Mouse (Mus musculus): ENCODE results near the gene C1qtnf1. TPM values are rescaled to one million over a fixed set of nuclear protein-coding genes. Genes with fewer than 3 reads are reported as not detected.

The C1qtnf1 gene
- polyA plus RNA-seq, 1 experiment from 2014 or later: 2.5 TPM

GRCm38 (mm10) chr11:118400566-118400936 is 27.5 kb upstream of the C1qtnf1 start:
- WGBS (ENCODE audit: insufficient replicate concordance): 14% methylated on average over 6 of the region's 6 CpGs
- no peak overlapping the region for H3K9ac ChIP-seq (ENCODE audit: low read depth, low read length)

GRCm38 (mm10) chr11:118401195-118401594 is 26.8 kb upstream of the C1qtnf1 start:
- Histone ChIP-seq H3K27ac (ENCODE audit: low read length) (peak overlapping the region; percentile 41), H3K4me3 (ENCODE audit: low read depth, low read length) (peak overlapping the region; percentile 30), H3K36me3 (ENCODE audit: control insufficient read depth, insufficient read depth) (peaks cover 4% of the 10 kb centered on the region), H3K4me1 (ENCODE audit: control insufficient read depth, low read depth, low read length) (peaks cover 15% of the 10 kb centered on the region), H3K9me3 (replicated peaks; ENCODE audit: control insufficient read depth, low read length) (no peaks in the 10 kb centered on the region), H3K4me2 (ENCODE audit: low read depth, low read length) (peak overlapping the region; percentile 51), H3K9ac (ENCODE audit: low read depth, low read length) (peak overlapping the region; percentile 25; the same call in 1 of the 2 replicates), H3K27me3 (ENCODE audit: control insufficient read depth, insufficient read depth, low read depth, low read length) (no peaks in the 10 kb centered on the region)
- ATAC-seq (ENCODE audit: low read depth): no peak
- 50% methylated on average over 4 of the region's 4 CpGs for WGBS (ENCODE audit: insufficient replicate concordance)

More at GRCm38 (mm10) chr11:118400566-118400936, 27.5 kb upstream of the C1qtnf1 start:
- Histone ChIP-seq H3K4me3 (ENCODE audit: low read depth, low read length) (peak overlapping the region; percentile 30), H3K36me3 (ENCODE audit: control insufficient read depth, insufficient read depth) (peaks cover 10% of the 10 kb centered on the region), H3K4me1 (ENCODE audit: control insufficient read depth, low read depth, low read length) (peaks cover 15% of the 10 kb centered on the region), H3K4me2 (ENCODE audit: low read depth, low read length) (peak overlapping the region; percentile 51), H3K27me3 (ENCODE audit: control insufficient read depth, insufficient read depth, low read depth, low read length) (no peaks in the 10 kb centered on the region), H3K9me3 (replicated peaks; ENCODE audit: control insufficient read depth, low read length) (no peaks in the 10 kb centered on the region), H3K27ac (ENCODE audit: low read length) (no peak overlapping the region)
- no peak for ATAC-seq (ENCODE audit: low read depth)

- 35% methylated on average over 7 of the region's 7 CpGs for WGBS (ENCODE audit: insufficient replicate concordance)
- peak within 1 kb of the TSS; percentile 51 for H3K4me2 ChIP-seq (ENCODE audit: low read depth, low read length)
- H3K9ac ChIP-seq (ENCODE audit: low read depth, low read length): peak within 1 kb of the TSS; percentile 25; the same call in 1 of the 2 replicates
- no peaks in the 10 kb centered on the region for H3K36me3 ChIP-seq (ENCODE audit: control insufficient read depth, insufficient read depth)
- peak within 1 kb of the TSS; percentile 81 for H3K27ac ChIP-seq (ENCODE audit: low read length)
- H3K27me3 ChIP-seq (ENCODE audit: control insufficient read depth, insufficient read depth, low read depth, low read length): no peaks in the 10 kb centered on the region
- no peaks in the 10 kb centered on the region for H3K9me3 ChIP-seq (replicated peaks; ENCODE audit: control insufficient read depth, low read length)
- peak within 1 kb of the TSS; percentile 30 for H3K4me3 ChIP-seq (ENCODE audit: low read depth, low read length)
- peaks cover 15% of the 10 kb centered on the region for H3K4me1 ChIP-seq (ENCODE audit: control insufficient read depth, low read depth, low read length)
- ATAC-seq (ENCODE audit: low read depth): peak; percentile 86
These were observed 26.2 kb upstream of the C1qtnf1 start, which contains the start of gene Lgals3bp for GRCm38 (mm10) chr11:118401760-118402280. Gene Lgals3bp (minus strand): TSS chr11:118402092.

GRCm38 (mm10) chr11:118403183-118403582 is 24.8 kb upstream of the C1qtnf1 start:
- Histone ChIP-seq H3K4me3 (ENCODE audit: low read depth, low read length) (no peak overlapping the region), H3K4me2 (ENCODE audit: low read depth, low read length) (no peak overlapping the region), H3K4me1 (ENCODE audit: control insufficient read depth, low read depth, low read length) (peaks cover 15% of the 10 kb centered on the region), H3K27me3 (ENCODE audit: control insufficient read depth, insufficient read depth, low read depth, low read length) (no peaks in the 10 kb centered on the region), H3K27ac (ENCODE audit: low read length) (no peak overlapping the region), H3K9ac (ENCODE audit: low read depth, low read length) (no peak overlapping the region), H3K36me3 (ENCODE audit: control insufficient read depth, insufficient read depth) (peaks cover 3% of the 10 kb centered on the region; the same call in 1 of the 2 replicates), H3K9me3 (replicated peaks; ENCODE audit: control insufficient read depth, low read length) (no peaks in the 10 kb centered on the region)
- WGBS (ENCODE audit: insufficient replicate concordance): 71% methylated on average over 2 of the region's 2 CpGs
- ATAC-seq (ENCODE audit: low read depth): no peak

GRCm38 (mm10) chr11:118403951-118404899 is 23.8 kb upstream of the C1qtnf1 start:
- H3K27ac ChIP-seq (ENCODE audit: low read length): no peak overlapping the region
- no peak overlapping the region for H3K4me2 ChIP-seq (ENCODE audit: low read depth, low read length)
- H3K4me1 ChIP-seq (ENCODE audit: control insufficient read depth, low read depth, low read length): peaks cover 15% of the 10 kb centered on the region

GRCm38 (mm10) chr11:118405311-118405710 is 22.7 kb upstream of the C1qtnf1 start:
- Histone ChIP-seq H3K36me3 (ENCODE audit: control insufficient read depth, insufficient read depth) (peaks cover 3% of the 10 kb centered on the region; the same call in 1 of the 2 replicates), H3K4me3 (ENCODE audit: low read depth, low read length) (no peak overlapping the region), H3K27ac (ENCODE audit: low read length) (no peak overlapping the region), H3K27me3 (ENCODE audit: control insufficient read depth, insufficient read depth, low read depth, low read length) (no peaks in the 10 kb centered on the region), H3K9ac (ENCODE audit: low read depth, low read length) (no peak overlapping the region), H3K9me3 (replicated peaks; ENCODE audit: control insufficient read depth, low read length) (no peaks in the 10 kb centered on the region), H3K4me2 (ENCODE audit: low read depth, low read length) (no peak overlapping the region), H3K4me1 (ENCODE audit: control insufficient read depth, low read depth, low read length) (peaks cover 7% of the 10 kb centered on the region)
- no peak for ATAC-seq (ENCODE audit: low read depth)
- WGBS (ENCODE audit: insufficient replicate concordance): 78% methylated on average over 8 of the region's 8 CpGs

More at GRCm38 (mm10) chr11:118403951-118404899, 23.8 kb upstream of the C1qtnf1 start:
- ATAC-seq (ENCODE audit: low read depth): no peak
- H3K9me3 ChIP-seq (replicated peaks; ENCODE audit: control insufficient read depth, low read length): no peaks in the 10 kb centered on the region
- H3K9ac ChIP-seq (ENCODE audit: low read depth, low read length): no peak overlapping the region
- peaks cover 3% of the 10 kb centered on the region; the same call in 1 of the 2 replicates for H3K36me3 ChIP-seq (ENCODE audit: control insufficient read depth, insufficient read depth)
- H3K27me3 ChIP-seq (ENCODE audit: control insufficient read depth, insufficient read depth, low read depth, low read length): no peaks in the 10 kb centered on the region
- WGBS (ENCODE audit: insufficient replicate concordance): 74% methylated on average over 6 of the region's 6 CpGs
- H3K4me3 ChIP-seq (ENCODE audit: low read depth, low read length): no peak overlapping the region

- H3K27ac ChIP-seq (ENCODE audit: low read length): no peak overlapping the region
- no peak for ATAC-seq (ENCODE audit: low read depth)
These were observed 21.5 kb upstream of the C1qtnf1 start for GRCm38 (mm10) chr11:118406521-118406920.

GRCm38 (mm10) chr11:118407318-118407910 is 20.6 kb upstream of the C1qtnf1 start:
- no peak overlapping the region for H3K27ac ChIP-seq (ENCODE audit: low read length)
- 84% methylated on average over 23 of the region's 23 CpGs for WGBS (ENCODE audit: insufficient replicate concordance)
- peaks cover 3% of the 10 kb centered on the region for H3K36me3 ChIP-seq (ENCODE audit: control insufficient read depth, insufficient read depth)

More at GRCm38 (mm10) chr11:118406521-118406920, 21.5 kb upstream of the C1qtnf1 start:
- Histone ChIP-seq H3K4me3 (ENCODE audit: low read depth, low read length) (no peak overlapping the region), H3K4me1 (ENCODE audit: control insufficient read depth, low read depth, low read length) (no peaks in the 10 kb centered on the region; the same call in 1 of the 2 replicates), H3K27me3 (ENCODE audit: control insufficient read depth, insufficient read depth, low read depth, low read length) (no peaks in the 10 kb centered on the region), H3K36me3 (ENCODE audit: control insufficient read depth, insufficient read depth) (peaks cover 3% of the 10 kb centered on the region), H3K4me2 (ENCODE audit: low read depth, low read length) (no peak overlapping the region), H3K9me3 (replicated peaks; ENCODE audit: control insufficient read depth, low read length) (no peaks in the 10 kb centered on the region), H3K9ac (ENCODE audit: low read depth, low read length) (no peak overlapping the region)
- 80% methylated on average over 5 of the region's 5 CpGs for WGBS (ENCODE audit: insufficient replicate concordance)

More at GRCm38 (mm10) chr11:118407318-118407910, 20.6 kb upstream of the C1qtnf1 start:
- no peak overlapping the region for H3K4me2 ChIP-seq (ENCODE audit: low read depth, low read length)
- no peaks in the 10 kb centered on the region; the same call in 1 of the 2 replicates for H3K4me1 ChIP-seq (ENCODE audit: control insufficient read depth, low read depth, low read length)
- H3K4me3 ChIP-seq (ENCODE audit: low read depth, low read length): no peak overlapping the region
- H3K9ac ChIP-seq (ENCODE audit: low read depth, low read length): no peak overlapping the region
- H3K27me3 ChIP-seq (ENCODE audit: control insufficient read depth, insufficient read depth, low read depth, low read length): no peaks in the 10 kb centered on the region
- H3K9me3 ChIP-seq (replicated peaks; ENCODE audit: control insufficient read depth, low read length): no peaks in the 10 kb centered on the region
- ATAC-seq (ENCODE audit: low read depth): no peak
